Mouse (Mus musculus) stomach, embryonic 14.5 days (tissue): Measurements from ENCODE around the gene Gm5346. TPM values are rescaled to one million over a fixed set of nuclear protein-coding genes. Genes with fewer than 3 reads are reported as not detected.
"Not testable (repeated sequence)": the region's sequence is repeated elsewhere in the genome, so short reads cannot be mapped to it uniquely, and the experiment has no call there.

Source experiments
- ATAC-seq: fragments of 200-750 bp; cut with Nextera tagmentation; 2 replicates; pipeline ENCODE4 v1.8.0; 2017; ENCODE audit warnings: low read depth, moderate TSS enrichment; ENCODE audit not compliant: insufficient number of reproducible peaks, insufficient read depth, low FRiP score
- H3K27ac ChIP-seq: fragments of 300-500 bp; sonication (generic); 2 replicates; pipeline ENCODE4 v1.5.1; 2014; ENCODE audit warnings: mild to moderate bottlenecking, low read length, moderate library complexity, mixed read lengths
- H3K27me3 ChIP-seq: fragments of 300-500 bp; sonication (generic); 2 replicates; pipeline ENCODE4 v1.6.1; 2014; ENCODE audit warnings: low read length, control low read depth, mixed read lengths; ENCODE audit not compliant: control insufficient read depth, insufficient read depth
- H3K36me3 ChIP-seq: fragments of 300-500 bp; sonication (generic); 2 replicates; pipeline ENCODE4 v1.6.1; 2014; ENCODE audit warnings: mild to moderate bottlenecking, control low read depth, low read length, moderate library complexity, mixed read lengths; ENCODE audit not compliant: control insufficient read depth, insufficient read depth
- H3K4me1 ChIP-seq: fragments of 300-500 bp; sonication (generic); 2 replicates; pipeline ENCODE4 v1.6.1; 2014; ENCODE audit warnings: low read length, control low read depth, mixed read lengths; ENCODE audit not compliant: control insufficient read depth, insufficient read depth
- H3K4me2 ChIP-seq: fragments of 300-500 bp; sonication (generic); replicated peaks from 2 replicates; pipeline ENCODE4 v1.6.1; 2014; ENCODE audit warnings: low read depth, low read length, control low read depth
- H3K4me3 ChIP-seq: fragments of 300-500 bp; sonication (generic); 2 replicates; pipeline ENCODE4 v1.5.1; 2014; ENCODE audit warnings: low read depth, low read length, control low read depth
- H3K9ac ChIP-seq: fragments of 300-500 bp; sonication (generic); replicated peaks from 2 replicates; pipeline ENCODE4 v1.6.1; 2014; ENCODE audit warnings: low read depth, mild to moderate bottlenecking, control low read depth, low read length, moderate library complexity, mixed read lengths
- H3K9me3 ChIP-seq: fragments of 300-500 bp; sonication (generic); 2 replicates; pipeline ENCODE4 v1.6.1; 2016; ENCODE audit warnings: low read depth, low read length, control low read depth; ENCODE audit not compliant: control insufficient read depth
- WGBS: fragments of 180-500 bp; shearing (Covaris S2); extraction: QIAGEN DNeasy Blood & Tissue Kit; methylation state at CpG from one replicate; pipeline ENCODE4 v1.1.7; 2014; 5-methylcytosine and 5-hydroxymethylcytosine counted together
- polyA plus RNA-seq: library from polyadenylated mRNA; unstranded; fragments of >200 nt; fragmentation: Nextera tagmentation; extraction: Ambion mirVana; gene quantifications from 2 replicates; pipeline ENCODE4 v1.2.1, GENCODE M21; 2014

The Gm5346 gene
- polyA plus RNA-seq = not detected in 2 replicates

GRCm38 (mm10) chr8:43627176-43627575, at the start of gene Gm5346:
TSS of gene Gm5346 (minus strand) at chr8:43627276.
- Histone ChIP-seq H3K36me3 (no peaks in the 10 kb centered on the region), H3K4me3 (no peak within 1 kb of the TSS), H3K4me1 (no peaks in the 10 kb centered on the region), H3K27me3 (no peaks in the 10 kb centered on the region), H3K4me2 (no peak within 1 kb of the TSS), H3K9me3 (no peaks in the 10 kb centered on the region), H3K9ac (no peak within 1 kb of the TSS), H3K27ac (no peak within 1 kb of the TSS)
- WGBS = 90% methylated on average over 3 of the region's 3 CpGs
- no peak for ATAC-seq

DNA sequence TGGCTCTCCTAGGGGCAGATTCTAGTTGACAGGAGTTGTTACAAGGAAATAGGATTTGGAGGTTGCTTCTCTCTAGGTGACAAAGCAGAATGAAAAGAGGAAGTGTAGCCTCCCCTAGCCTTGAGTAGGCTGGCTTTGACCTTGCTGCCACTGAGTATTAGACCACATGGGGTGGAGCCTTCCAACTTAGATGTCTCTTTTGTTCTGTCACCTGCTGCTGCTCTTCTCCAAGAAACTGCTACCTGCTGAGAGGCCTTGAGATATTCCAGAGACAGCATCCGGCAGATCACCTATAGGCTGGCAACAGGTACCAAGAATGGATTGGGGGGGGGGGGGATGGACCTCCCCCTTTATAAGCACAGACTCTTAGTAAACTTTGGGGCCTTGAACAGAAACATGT, 11.0 kb downstream of the Gm5346 start:
- H3K4me3 ChIP-seq = no peak overlapping the region
- no peak overlapping the region for H3K27ac ChIP-seq
- no peaks in the 10 kb centered on the region for H3K4me1 ChIP-seq
- no peak overlapping the region for H3K9ac ChIP-seq
- no peak overlapping the region for H3K4me2 ChIP-seq
- H3K9me3 ChIP-seq = no peaks in the 10 kb centered on the region
- H3K36me3 ChIP-seq = no peaks in the 10 kb centered on the region
- 88% methylated on average over 1 of the region's 1 CpGs for WGBS
- ATAC-seq = no peak
- H3K27me3 ChIP-seq = no peaks in the 10 kb centered on the region

GRCm38 (mm10) chr8:43603657-43604056, 23.4 kb downstream of the Gm5346 start:
- H3K4me1 ChIP-seq, H3K4me2 ChIP-seq, H3K4me3 ChIP-seq, H3K36me3 ChIP-seq, H3K27me3 ChIP-seq, H3K9ac ChIP-seq, H3K27ac ChIP-seq, H3K9me3 ChIP-seq, ATAC-seq: not testable (repeated sequence)
- 83% methylated on average over 13 of the region's 13 CpGs for WGBS

DNA sequence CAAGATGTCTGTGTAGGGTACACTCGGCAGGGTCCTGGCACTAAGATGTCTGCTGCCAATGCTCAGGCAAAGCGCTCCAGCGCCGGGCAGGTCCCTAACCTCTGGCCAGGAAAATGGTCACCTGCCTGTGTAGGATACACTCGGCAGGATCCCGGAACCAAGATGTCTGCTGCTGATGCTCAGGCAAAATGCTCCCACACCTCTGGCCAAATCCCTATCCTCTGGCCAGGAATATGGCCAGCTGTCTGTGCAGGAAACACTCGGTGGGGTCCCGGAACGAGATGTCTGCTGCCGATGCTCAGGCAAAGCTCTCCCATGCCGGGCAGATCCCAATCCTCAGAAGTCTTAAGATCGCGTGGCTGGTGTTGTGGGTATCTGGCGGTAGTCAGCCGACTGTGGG, 23.9 kb downstream of the Gm5346 start:
- WGBS = 94% methylated on average over 15 of the region's 15 CpGs
- not testable (repeated sequence) for H3K4me3 ChIP-seq, H3K27ac ChIP-seq

GRCm38 (mm10) chr8:43576607-43577006, 50.5 kb downstream of the Gm5346 start, which contains the start of gene Adam26a:
TSS of gene Adam26a (minus strand) at chr8:43576707.
- ATAC-seq, H3K9ac ChIP-seq, H3K9me3 ChIP-seq, H3K4me2 ChIP-seq, H3K36me3 ChIP-seq, H3K27me3 ChIP-seq, H3K27ac ChIP-seq, H3K4me1 ChIP-seq, H3K4me3 ChIP-seq: not testable (repeated sequence)
- WGBS = 85% methylated on average over 2 of the region's 2 CpGs

More for the DNA sequence above, 23.9 kb downstream of the Gm5346 start:
- H3K9ac ChIP-seq, ATAC-seq, H3K27me3 ChIP-seq, H3K36me3 ChIP-seq, H3K4me2 ChIP-seq, H3K4me1 ChIP-seq, H3K9me3 ChIP-seq: not testable (repeated sequence)

Other genes with a start within 250 kb of the Gm5346 start
- gene Adam26b, start 99.2 kb downstream of the Gm5346 start, polyA plus RNA-seq = not detected in 2 replicates
- not detected in 2 replicates for gene Adam26a, start 50.6 kb downstream of the Gm5346 start, polyA plus RNA-seq
- not detected in 2 replicates for gene Adam34, start 82.8 kb upstream of the Gm5346 start, polyA plus RNA-seq